ENCODE assay signal across 15 mouse cellular contexts in genomic region chr13:98868236-98868923, GRCm38 (mm10). TPM values are rescaled to one million over a fixed set of nuclear protein-coding genes. Genes with fewer than 3 reads are reported as not detected.
DNase-seq lines count a peak whose midpoint lies in the region; ATAC-seq and TF ChIP-seq lines count a peak whose summit lies in the region.
"Had no signal": no experiment of that assay in that cellular context is flagged by ENCODE, and none has a peak within 500 bp of the region (broad histone marks: within the 10 kb centered on the region; RNA-seq: fewer than 3 reads in every experiment).

No protein-coding gene starts in this region.

- TF ChIP-seq POLR2A in heart, adult 2 months (IDR thresholded peaks at IDR 0.05; ENCODE audit: insufficient read depth, low read depth, low read length) = no peak

- 81% methylated on average over 9 of the region's 9 CpGs for WGBS in heart, adult 2 months
- WGBS in liver, postnatal 0 days (ENCODE audit: insufficient replicate concordance) = 79% methylated on average over 9 of the region's 9 CpGs
- 91% methylated on average over 9 of the region's 9 CpGs for WGBS in neural tube, embryonic 14.5 days

- peaks cover 16% of the 10 kb centered on the region for H3K36me3 ChIP-seq in heart, adult 2 months (ENCODE audit: control insufficient read depth, insufficient read depth, low read length)
- peaks cover 63% of the 10 kb centered on the region for H3K36me3 ChIP-seq in liver, postnatal 0 days (replicated peaks; ENCODE audit: insufficient read depth, low read length)
- peaks cover 62% of the 10 kb centered on the region for H3K36me3 ChIP-seq in neural tube, embryonic 14.5 days (ENCODE audit: control insufficient read depth, insufficient read depth, low read length)

- no peak overlapping the region for H3K27ac ChIP-seq in heart, adult 2 months
- no peak overlapping the region for H3K27ac ChIP-seq in liver, postnatal 0 days (ENCODE audit: low read depth)
- H3K27ac ChIP-seq in neural tube, embryonic 14.5 days (ENCODE audit: low read depth, low read length) = no peak overlapping the region
- H3K27ac ChIP-seq: embryonic facial prominence, embryonic 13.5 days; hindbrain, embryonic 15.5 days; left cerebral cortex, adult 2 months; limb, embryonic 12.5 days had no signal

- DNase-seq in heart, adult 11 months = peak; percentile 53
- no peak for DNase-seq in heart, adult 2 months
- DNase-seq in liver, postnatal 0 days = no peak
- no peak for DNase-seq in liver
- peak; percentile 64 for DNase-seq in kidney, adult 9 months
- no peak for DNase-seq in spleen, postnatal 10 days (ENCODE audit: low spot score in 2 of 2)
- DNase-seq in T-cell, adult 2 months (ENCODE audit: low spot score) = no peak
- DNase-seq: thymus, adult 18-20 months had no signal

- no peaks in the 10 kb centered on the region for H3K4me1 ChIP-seq in heart, adult 2 months (ENCODE audit: control insufficient read depth, insufficient read depth, low read length)
- H3K4me1 ChIP-seq in liver, postnatal 0 days (ENCODE audit: insufficient read depth) = no peaks in the 10 kb centered on the region
- H3K4me1 ChIP-seq in neural tube, embryonic 14.5 days (ENCODE audit: control insufficient read depth, insufficient read depth, low read length) = no peaks in the 10 kb centered on the region
- H3K4me1 ChIP-seq: embryonic facial prominence, embryonic 13.5 days; limb, embryonic 12.5 days had no signal

- H3K27me3 ChIP-seq in heart, adult 2 months (ENCODE audit: control insufficient read depth, insufficient read depth, low read length) = no peaks in the 10 kb centered on the region
- no peaks in the 10 kb centered on the region for H3K27me3 ChIP-seq in liver, postnatal 0 days (ENCODE audit: insufficient read depth, low read length)
- H3K27me3 ChIP-seq in neural tube, embryonic 14.5 days (ENCODE audit: control insufficient read depth, insufficient read depth, low read length) = no peaks in the 10 kb centered on the region
- H3K27me3 ChIP-seq: embryonic facial prominence, embryonic 13.5 days; hindbrain, embryonic 15.5 days; limb, embryonic 12.5 days; Patski had no signal

- TF ChIP-seq EP300 in heart, adult 2 months (IDR thresholded peaks at IDR 0.05; ENCODE audit: insufficient read depth, low read depth, low read length) = no peak
- no peak for TF ChIP-seq EP300 in liver, postnatal 0 days (IDR thresholded peaks at IDR 0.05; ENCODE audit: low read depth)

- no peak for TF ChIP-seq CTCF in heart, adult 2 months (IDR thresholded peaks at IDR 0.05)
- no peak for TF ChIP-seq CTCF in liver, postnatal 0 days (IDR thresholded peaks at IDR 0.05; ENCODE audit: low read depth)

- no peak overlapping the region for H3K4me3 ChIP-seq in heart, adult 2 months
- H3K4me3 ChIP-seq in liver, postnatal 0 days (ENCODE audit: low read depth, low read length) = no peak overlapping the region
- H3K4me3 ChIP-seq in neural tube, embryonic 14.5 days (ENCODE audit: low read depth, low read length) = no peak overlapping the region
- H3K4me3 ChIP-seq: embryonic facial prominence, embryonic 13.5 days; hindbrain, embryonic 15.5 days; left cerebral cortex, adult 2 months; limb, embryonic 12.5 days had no signal

- H3K4me2 ChIP-seq in liver, postnatal 0 days (ENCODE audit: low read depth, low read length) = no peak overlapping the region
- H3K4me2 ChIP-seq in neural tube, embryonic 14.5 days (ENCODE audit: low read depth, low read length) = no peak overlapping the region
- H3K4me2 ChIP-seq: embryonic facial prominence, embryonic 13.5 days; heart, embryonic 11.5 days; hindbrain, embryonic 15.5 days; limb, embryonic 12.5 days had no signal

- H3K9me3 ChIP-seq in liver, postnatal 0 days (ENCODE audit: low read length) = no peaks in the 10 kb centered on the region
- H3K9me3 ChIP-seq in neural tube, embryonic 14.5 days (ENCODE audit: control insufficient read depth, low read length) = no peaks in the 10 kb centered on the region
- H3K9me3 ChIP-seq: embryonic facial prominence, embryonic 13.5 days; hindbrain, embryonic 15.5 days; limb, embryonic 12.5 days had no signal

- intact Hi-C loops in heart, adult 2 months (cut with DNase I) = loop anchor here (1.0 to 5.0 kb wide), 4 partner anchors 59 to 449 kb away; partner anchors contain the start of gene Tnpo1

- H3K79me2 ChIP-seq in heart, adult 2 months (replicated peaks; ENCODE audit: control insufficient read depth, insufficient read depth, low read length) = no peaks in the 10 kb centered on the region

- peak; percentile 43 for ATAC-seq in liver, postnatal 0 days
- 0 out of 2 replicates have a peak, but pooled peaks have one; percentile 28 for ATAC-seq in neural tube, embryonic 14.5 days (ENCODE audit: low read depth)
- ATAC-seq: Patski had no signal

- no peak overlapping the region for H3K9ac ChIP-seq in heart, adult 2 months (ENCODE audit: low read depth, low read length)
- H3K9ac ChIP-seq in liver, postnatal 0 days (replicated peaks) = no peak overlapping the region
- H3K9ac ChIP-seq in neural tube, embryonic 14.5 days (replicated peaks; ENCODE audit: low read depth, low read length) = no peak overlapping the region
- H3K9ac ChIP-seq: embryonic facial prominence, embryonic 13.5 days; hindbrain, embryonic 15.5 days; limb, embryonic 12.5 days had no signal

RNA-seq across cellular contexts. Expression of gene Fcho2, which starts 53.1 kb away (rescaled TPM):
- total RNA-seq in heart, adult 2 months (2021) = 10 to 100 TPM; 35.4 to 37.6 TPM
- polyA plus RNA-seq in heart, adult 2 months (2012; rRNA removed) = 11.8 and 17.0 TPM in 2 replicates
- polyA plus RNA-seq in liver, postnatal 0 days (2015; fragmentation: Nextera tagmentation; extraction: Ambion mirVana) = 16.6 and 16.7 TPM in 2 replicates
- 28.3 and 30.4 TPM in 2 replicates for polyA plus RNA-seq in neural tube, embryonic 14.5 days (2014; fragmentation: Nextera tagmentation; extraction: Ambion mirVana)

RNA-seq across cellular contexts. Expression of gene Tnpo1, which starts 57.8 kb away (rescaled TPM):
- 10 to 100 TPM; 58.9 to 60.4 TPM for total RNA-seq in heart, adult 2 months (2021)
- polyA plus RNA-seq in heart, adult 2 months (2012; rRNA removed) = 16.1 and 31.2 TPM in 2 replicates
- 9.6 and 14.0 TPM in 2 replicates for polyA plus RNA-seq in liver, postnatal 0 days (2015; fragmentation: Nextera tagmentation; extraction: Ambion mirVana)
- polyA plus RNA-seq in neural tube, embryonic 14.5 days (2014; fragmentation: Nextera tagmentation; extraction: Ambion mirVana) = 37.5 and 63.9 TPM in 2 replicates

Comparison
In these comparisons a context has a peak if more than half of its experiments do, and no peak if none do; other contexts are left out.
1. DNase-seq: peak in heart, adult 11 months (single experiment) and kidney, adult 9 months (single experiment); none in heart, adult 2 months (0 of 2), liver, postnatal 0 days (single experiment), liver (single experiment), spleen, postnatal 10 days (0 of 2) and T-cell, adult 2 months (single experiment).